Comparison of ENCODE assay signal across 9 mouse cellular contexts in genomic region chr5:145084822-145085221, GRCm38 (mm10). TPM values are rescaled to one million over a fixed set of nuclear protein-coding genes. Genes with fewer than 3 reads are reported as not detected.
A peak's percentile ranks its signal among the peaks of the same experiment; 100 is the strongest.
DNase-seq lines count a peak whose midpoint lies in the region; ATAC-seq and TF ChIP-seq lines count a peak whose summit lies in the region.
"Had no signal": no experiment of that assay in that cellular context is flagged by ENCODE, and none has a peak within 500 bp of the region (broad histone marks: within the 10 kb centered on the region; RNA-seq: fewer than 3 reads in every experiment).

No protein-coding gene starts in this region.

- no peak for TF ChIP-seq CTCF in MEL (IDR thresholded peaks at IDR 0.05 in 2 of 3, conservative IDR thresholded peaks at IDR 0.05 in 1 of 3; ENCODE audit: control insufficient read depth in 1 of 3, insufficient read depth in 1 of 3, low read depth in 2 of 3, low read length in 3 of 3, poor library complexity in 1 of 3, severe bottlenecking in 1 of 3)

- H3K4me3 ChIP-seq in heart, embryonic 10.5 days = peak overlapping the region; percentile 89
- H3K4me3 ChIP-seq in MEL (ENCODE audit: control insufficient read depth in 1 of 2, insufficient read depth in 1 of 2, low read depth in 2 of 2, low read length in 2 of 2) = peak overlapping the region; percentile 73 to 97
- H3K4me3 ChIP-seq in hindbrain, embryonic 12.5 days = peak overlapping the region; percentile 79

- peaks cover 11% of the 10 kb centered on the region for H3K4me1 ChIP-seq in heart, embryonic 10.5 days
- peaks cover 12 to 15% of the 10 kb centered on the region in 2 experiments for H3K4me1 ChIP-seq in MEL (ENCODE audit: control insufficient read depth in 1 of 2, insufficient read depth in 2 of 2, low read length in 2 of 2)
- peaks cover 13% of the 10 kb centered on the region for H3K4me1 ChIP-seq in hindbrain, embryonic 12.5 days

- 63% methylated on average over 2 of the region's 2 CpGs for WGBS in heart, embryonic 10.5 days
- WGBS in hindbrain, embryonic 12.5 days = 86% methylated on average over 2 of the region's 2 CpGs

- intact Hi-C loops in heart, postnatal 10 days (cut with DNase I) = loop anchor here (2.0 to 10.0 kb wide), 2 partner anchors 56 to 190 kb away; partner anchors contain the start of genes Bud31 and Pdap1
- intact Hi-C loops in left cerebral cortex, postnatal 36 days (cut with DNase I) = no loop called here

- H3K79me2 ChIP-seq in MEL (ENCODE audit: control insufficient read depth, insufficient read depth, low read length, poor library complexity) = peaks cover 44% of the 10 kb centered on the region

- H3K9me3 ChIP-seq in heart, embryonic 10.5 days = no peaks in the 10 kb centered on the region; the same call in 1 of the 2 replicates
- no peaks in the 10 kb centered on the region for H3K9me3 ChIP-seq in MEL (replicated peaks; ENCODE audit: insufficient read depth, low read length)
- no peaks in the 10 kb centered on the region for H3K9me3 ChIP-seq in hindbrain, embryonic 12.5 days (replicated peaks)

- peaks cover 18% of the 10 kb centered on the region for H3K36me3 ChIP-seq in heart, embryonic 10.5 days
- peaks cover 9 to 25% of the 10 kb centered on the region in 2 experiments for H3K36me3 ChIP-seq in MEL (ENCODE audit: control insufficient read depth in 1 of 2, insufficient read depth in 2 of 2, low read length in 2 of 2)
- peaks cover 4% of the 10 kb centered on the region for H3K36me3 ChIP-seq in hindbrain, embryonic 12.5 days

- H3K27ac ChIP-seq in heart, embryonic 10.5 days = no peak overlapping the region
- H3K27ac ChIP-seq in MEL (ENCODE audit: control insufficient read depth, low read depth, low read length) = peak overlapping the region; percentile 29; the same call in 1 of the 2 replicates
- H3K27ac ChIP-seq in hindbrain, embryonic 12.5 days = no peak overlapping the region

- peak overlapping the region; percentile 90 for H3K4me2 ChIP-seq in hindbrain, embryonic 12.5 days (replicated peaks)

- TF ChIP-seq RAD21 in MEL (IDR thresholded peaks at IDR 0.05; ENCODE audit: low read depth, low read length) = no peak

- H3K9ac ChIP-seq in MEL (ENCODE audit: control insufficient read depth, low read depth, low read length, poor library complexity, severe bottlenecking) = peak overlapping the region; percentile 94
- peak overlapping the region; percentile 91 for H3K9ac ChIP-seq in hindbrain, embryonic 12.5 days

- TF ChIP-seq EP300 in MEL (IDR thresholded peaks at IDR 0.05; ENCODE audit: low read depth in 1 of 2, low read length in 2 of 2) = no peak

- ATAC-seq in hindbrain, embryonic 12.5 days (ENCODE audit: low FRiP score) = no peak
- ATAC-seq in megakaryocyte-erythroid progenitor cell, adult 5-6 weeks (replicated peaks; ENCODE audit: low FRiP score, low TSS enrichment, poor library complexity, severe bottlenecking) = 0 out of 2 replicates have a peak, but pooled peaks have one; percentile 3

- no peaks in the 10 kb centered on the region for H3K27me3 ChIP-seq in heart, embryonic 10.5 days (ENCODE audit: insufficient read depth, poor library complexity, severe bottlenecking)
- no peaks in the 10 kb centered on the region for H3K27me3 ChIP-seq in MEL (ENCODE audit: control insufficient read depth in 1 of 2, insufficient read depth in 2 of 2, low read length in 2 of 2)
- H3K27me3 ChIP-seq in hindbrain, embryonic 12.5 days = no peaks in the 10 kb centered on the region

- no peak for TF ChIP-seq POLR2A in MEL (IDR thresholded peaks at IDR 0.05; ENCODE audit: control insufficient read depth in 1 of 2, insufficient read depth in 1 of 2, low read depth in 1 of 2, low read length in 2 of 2, poor library complexity in 1 of 2)

- no peak for DNase-seq in heart, embryonic 10.5 days (ENCODE audit: low spot score)
- DNase-seq in heart, postnatal 10 days = no peak
- no peak for DNase-seq in MEL (ENCODE audit: low read depth, low spot score)
- DNase-seq in gastrocnemius, postnatal 10 days = no peak
- DNase-seq in right cerebral cortex, postnatal 14 days = no peak
- DNase-seq in left cerebral cortex, postnatal 36 days (ENCODE audit: low spot score in 2 of 2) = no peak
- DNase-seq: layer of hippocampus, postnatal 36 days had no signal

TF ChIP-seq in MEL, 35 proteins besides CTCF, POLR2A, EP300 and RAD21:
- 0 out of 2 replicates have a peak, but pooled peaks have one; percentile 18 for TF ChIP-seq SIN3A (IDR thresholded peaks at IDR 0.05; ENCODE audit: low read length)
- peak; percentile 57; the same call in 1 of the 2 replicates for TF ChIP-seq GATA1 (IDR thresholded peaks at IDR 0.05; ENCODE audit: low read depth, low read length)
- no peak for TF ChIP-seq USF2 (IDR thresholded peaks at IDR 0.05; ENCODE audit: borderline replicate concordance in 1 of 2, insufficient read depth in 1 of 2, low read depth in 1 of 2, low read length in 2 of 2)

RNA-seq across cellular contexts. Expression of gene Kpna7, which starts 1.0 kb away (rescaled TPM):
- not detected in 2 replicates for polyA plus RNA-seq in heart, embryonic 10.5 days (2016; fragmentation: Nextera tagmentation; extraction: Ambion mirVana)
- total RNA-seq in heart, postnatal 10 days (2021) = not detected
- total RNA-seq in MEL (2012; rRNA removed) = 0.35 and 2.5 TPM in 2 replicates
- polyA plus RNA-seq in MEL (2012; ENCODE audit: insufficient read depth in 1 of 2, insufficient read length in 2 of 2, low read depth in 1 of 2, low replicate concordance in 2 of 2, missing spikeins in 1 of 2) = 1 to 10 TPM in 1 of 2 experiments, not detected in 1; 2.2 TPM
- not detected in 2 replicates for polyA plus RNA-seq in hindbrain, embryonic 12.5 days (2016; fragmentation: Nextera tagmentation; extraction: Ambion mirVana)
- total RNA-seq in megakaryocyte-erythroid progenitor cell, adult 5-6 weeks (2014; fragmentation: Nextera tagmentation) = not detected in 2 replicates
- total RNA-seq in megakaryocyte-erythroid progenitor cell, adult 5-6 weeks (2017) = not detected in 2 replicates
- not detected for total RNA-seq in gastrocnemius, postnatal 10 days (2021)
- not detected for total RNA-seq in left cerebral cortex, postnatal 36 days (2021)
- total RNA-seq: layer of hippocampus, postnatal 36 days had no signal

RNA-seq across cellular contexts. Expression of gene Arpc1a, which starts 1.2 kb away (rescaled TPM):
- 113 and 117 TPM in 2 replicates for polyA plus RNA-seq in heart, embryonic 10.5 days (2016; fragmentation: Nextera tagmentation; extraction: Ambion mirVana)
- 10 to 100 TPM; 73.9 to 74.7 TPM for total RNA-seq in heart, postnatal 10 days (2021)
- 85.8 and 96.9 TPM in 2 replicates for total RNA-seq in MEL (2012; rRNA removed)
- polyA plus RNA-seq in MEL (2012; ENCODE audit: insufficient read depth in 1 of 2, insufficient read length in 2 of 2, low read depth in 1 of 2, low replicate concordance in 2 of 2, missing spikeins in 1 of 2) = 100 to 1,000 TPM; 187 to 306 TPM
- 191 and 201 TPM in 2 replicates for polyA plus RNA-seq in hindbrain, embryonic 12.5 days (2016; fragmentation: Nextera tagmentation; extraction: Ambion mirVana)
- total RNA-seq in megakaryocyte-erythroid progenitor cell, adult 5-6 weeks (2014; fragmentation: Nextera tagmentation) = 102 and 117 TPM in 2 replicates
- 90.0 and 94.7 TPM in 2 replicates for total RNA-seq in megakaryocyte-erythroid progenitor cell, adult 5-6 weeks (2017)
- 10 to 100 TPM; 42.7 to 43.7 TPM for total RNA-seq in gastrocnemius, postnatal 10 days (2021)
- 100 to 1,000 TPM; 194 to 211 TPM for total RNA-seq in left cerebral cortex, postnatal 36 days (2021)

RNA-seq across cellular contexts. Expression of gene Arpc1b, which starts 29.2 kb away (rescaled TPM):
- polyA plus RNA-seq in heart, embryonic 10.5 days (2016; fragmentation: Nextera tagmentation; extraction: Ambion mirVana) = 195 and 218 TPM in 2 replicates
- 100 to 1,000 TPM; 135 to 140 TPM for total RNA-seq in heart, postnatal 10 days (2021)
- total RNA-seq in MEL (2012; rRNA removed) = 432 and 582 TPM in 2 replicates
- 100 to 1,000 TPM; 143 to 708 TPM for polyA plus RNA-seq in MEL (2012; ENCODE audit: insufficient read depth in 1 of 2, insufficient read length in 2 of 2, low read depth in 1 of 2, low replicate concordance in 2 of 2, missing spikeins in 1 of 2)
- polyA plus RNA-seq in hindbrain, embryonic 12.5 days (2016; fragmentation: Nextera tagmentation; extraction: Ambion mirVana) = 95.5 and 108 TPM in 2 replicates
- total RNA-seq in megakaryocyte-erythroid progenitor cell, adult 5-6 weeks (2014; fragmentation: Nextera tagmentation) = 54.0 and 68.8 TPM in 2 replicates
- total RNA-seq in megakaryocyte-erythroid progenitor cell, adult 5-6 weeks (2017) = 23.7 and 35.9 TPM in 2 replicates
- total RNA-seq in gastrocnemius, postnatal 10 days (2021) = 10 to 100 TPM; 78.4 to 98.3 TPM
- 10 to 100 TPM; 23.6 to 24.1 TPM for total RNA-seq in left cerebral cortex, postnatal 36 days (2021)

RNA-seq across cellular contexts. Expression of gene 1700018F24Rik, which starts 42.0 kb away (rescaled TPM):
- polyA plus RNA-seq in heart, embryonic 10.5 days (2016; fragmentation: Nextera tagmentation; extraction: Ambion mirVana) = not detected in 2 replicates
- not detected for total RNA-seq in heart, postnatal 10 days (2021)
- total RNA-seq in MEL (2012; rRNA removed) = not detected in 2 replicates
- not detected for polyA plus RNA-seq in MEL (2012; ENCODE audit: insufficient read depth in 1 of 2, insufficient read length in 2 of 2, low read depth in 1 of 2, low replicate concordance in 2 of 2, missing spikeins in 1 of 2)
- not detected in 2 replicates for polyA plus RNA-seq in hindbrain, embryonic 12.5 days (2016; fragmentation: Nextera tagmentation; extraction: Ambion mirVana)
- not detected in 2 replicates for total RNA-seq in megakaryocyte-erythroid progenitor cell, adult 5-6 weeks (2014; fragmentation: Nextera tagmentation)
- not detected in 2 replicates for total RNA-seq in megakaryocyte-erythroid progenitor cell, adult 5-6 weeks (2017)
- total RNA-seq in gastrocnemius, postnatal 10 days (2021) = not detected
- not detected for total RNA-seq in left cerebral cortex, postnatal 36 days (2021)
- total RNA-seq: layer of hippocampus, postnatal 36 days had no signal

RNA-seq across cellular contexts. Expression of gene Gm4871, which starts 52.3 kb away (rescaled TPM):
- polyA plus RNA-seq in heart, embryonic 10.5 days (2016; fragmentation: Nextera tagmentation; extraction: Ambion mirVana) = not detected in 2 replicates
- not detected for total RNA-seq in heart, postnatal 10 days (2021)
- total RNA-seq in MEL (2012; rRNA removed) = not detected in 2 replicates
- polyA plus RNA-seq in MEL (2012; ENCODE audit: insufficient read depth in 1 of 2, insufficient read length in 2 of 2, low read depth in 1 of 2, low replicate concordance in 2 of 2, missing spikeins in 1 of 2) = not detected
- polyA plus RNA-seq in hindbrain, embryonic 12.5 days (2016; fragmentation: Nextera tagmentation; extraction: Ambion mirVana) = not detected in 2 replicates
- total RNA-seq in megakaryocyte-erythroid progenitor cell, adult 5-6 weeks (2014; fragmentation: Nextera tagmentation) = not detected in 2 replicates
- total RNA-seq in megakaryocyte-erythroid progenitor cell, adult 5-6 weeks (2017) = not detected in 2 replicates
- not detected for total RNA-seq in gastrocnemius, postnatal 10 days (2021)
- total RNA-seq in left cerebral cortex, postnatal 36 days (2021) = not detected
- total RNA-seq: layer of hippocampus, postnatal 36 days had no signal
